Mouse (Mus musculus) lung, embryonic 15.5 days (tissue): ENCODE measurements around the gene Hspb9. TPM values are rescaled to one million over a fixed set of nuclear protein-coding genes. Genes with fewer than 3 reads are reported as not detected.

Source experiments
- ATAC-seq: fragments of 200-750 bp; cut with Nextera tagmentation; 2 replicates; pipeline ENCODE4 v1.8.0; 2017; ENCODE audit warnings: moderate number of reproducible peaks, borderline replicate concordance; ENCODE audit not compliant: low FRiP score, low TSS enrichment; ENCODE audit errors: extremely low read depth
- H3K27ac ChIP-seq: fragments of 300-500 bp; sonication (generic); 2 replicates; pipeline ENCODE4 v1.5.1; 2015; ENCODE audit warnings: moderate library complexity, mild to moderate bottlenecking, inconsistent platforms
- H3K27me3 ChIP-seq: fragments of 300-500 bp; sonication (generic); 2 replicates; pipeline ENCODE4 v1.6.1; 2015; ENCODE audit warnings: inconsistent platforms
- H3K36me3 ChIP-seq: fragments of 300-500 bp; sonication (generic); 2 replicates; pipeline ENCODE4 v1.6.1; 2015; ENCODE audit warnings: inconsistent platforms
- H3K4me1 ChIP-seq: fragments of 300-500 bp; sonication (generic); 2 replicates; pipeline ENCODE4 v1.6.1; 2015; ENCODE audit warnings: inconsistent platforms
- H3K4me2 ChIP-seq: fragments of 300-500 bp; sonication (generic); 2 replicates; pipeline ENCODE4 v1.6.1; 2015; ENCODE audit warnings: inconsistent platforms, mild to moderate bottlenecking, moderate library complexity
- H3K4me3 ChIP-seq: fragments of 300-500 bp; sonication (generic); 2 replicates; pipeline ENCODE4 v1.5.1; 2015; ENCODE audit warnings: mild to moderate bottlenecking, inconsistent platforms
- H3K9ac ChIP-seq: fragments of 300-500 bp; sonication (generic); 2 replicates; pipeline ENCODE4 v1.6.1; 2015; ENCODE audit warnings: inconsistent platforms
- H3K9me3 ChIP-seq: fragments of 300-500 bp; sonication (generic); 2 replicates; pipeline ENCODE4 v1.6.1; 2016; ENCODE audit warnings: inconsistent platforms
- WGBS: fragments of 180-500 bp; shearing (Covaris S2); methylation state at CpG from one replicate; pipeline ENCODE4 v1.1.7; 2015; 5-methylcytosine and 5-hydroxymethylcytosine counted together
- polyA plus RNA-seq: library from polyadenylated mRNA; unstranded; fragments of >200 nt; fragmentation: Nextera tagmentation; extraction: Ambion mirVana; gene quantifications from 2 replicates; pipeline ENCODE4 v1.2.1, GENCODE M21; 2015

Hspb9 gene
- polyA plus RNA-seq, 1 experiment from 2014 or later = 0.32 TPM

DNA sequence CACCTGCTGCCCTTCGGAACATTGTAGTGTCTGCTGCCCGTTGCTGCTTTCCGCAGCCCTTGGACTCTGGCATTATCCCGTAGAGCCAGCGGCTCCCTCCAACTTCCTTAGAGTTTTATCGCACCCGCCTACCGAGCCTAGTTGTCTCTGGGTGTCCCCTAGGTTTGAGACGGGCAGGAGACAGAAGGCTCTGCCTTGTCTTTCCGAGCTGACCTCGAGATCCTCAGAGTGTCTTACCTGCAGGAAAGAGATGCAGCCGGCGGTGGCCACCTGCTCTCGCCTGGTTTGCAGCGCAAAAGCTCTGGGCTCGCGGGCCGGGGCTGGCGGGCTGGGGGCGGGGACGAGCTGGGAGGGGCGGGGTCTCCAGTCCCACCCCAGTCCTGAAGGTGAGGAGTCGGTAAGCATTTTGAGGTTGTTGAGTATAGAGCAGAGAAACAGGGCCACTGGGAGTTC is 21.5 kb upstream of the Hspb9 start, which contains the start of gene Zfp385c:
Gene Zfp385c (minus strand): TSS at position 292 of the 453 bp plus-strand sequence.
- Histone ChIP-seq H3K36me3 (no peaks in the 10 kb centered on the region), H3K4me1 (peaks cover 6% of the 10 kb centered on the region; the same call in 1 of the 2 replicates), H3K27ac (no peak within 1 kb of the TSS), H3K27me3 (peaks cover 19% of the 10 kb centered on the region; the same call in 1 of the 2 replicates), H3K9me3 (no peaks in the 10 kb centered on the region), H3K9ac (no peak within 1 kb of the TSS), H3K4me2 (peak within 1 kb of the TSS; percentile 56), H3K4me3 (peak within 1 kb of the TSS; percentile 22)
- WGBS = 1% methylated on average over 23 of the region's 23 CpGs
- ATAC-seq = no peak

DNA sequence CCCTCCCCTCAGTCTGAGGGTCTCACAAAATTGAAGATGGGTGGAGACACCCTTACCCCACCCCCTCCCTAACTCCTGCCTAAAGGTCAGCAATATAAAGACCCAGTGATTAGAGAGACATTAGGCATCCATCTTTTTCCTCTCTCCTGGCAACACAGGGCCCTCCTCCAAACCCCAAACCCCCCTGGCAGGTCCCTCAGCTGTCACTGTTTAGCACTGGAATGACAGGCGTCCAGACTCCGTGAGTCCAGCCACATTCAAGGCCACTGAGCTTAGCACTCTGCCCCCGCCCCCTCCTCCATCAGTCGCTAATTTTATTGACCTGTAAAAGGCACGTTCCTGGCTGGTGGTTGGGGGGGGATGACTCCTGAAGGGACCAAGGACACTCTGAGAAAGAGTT is 20.5 kb upstream of the Hspb9 start:
- H3K27me3 ChIP-seq = peaks cover 19% of the 10 kb centered on the region; the same call in 1 of the 2 replicates
- H3K4me2 ChIP-seq = no peak overlapping the region
- ATAC-seq = no peak
- no peak overlapping the region for H3K9ac ChIP-seq
- no peaks in the 10 kb centered on the region for H3K9me3 ChIP-seq
- no peaks in the 10 kb centered on the region for H3K36me3 ChIP-seq
- 25% methylated on average over 5 of the region's 5 CpGs for WGBS
- no peak overlapping the region for H3K27ac ChIP-seq
- no peak overlapping the region for H3K4me3 ChIP-seq
- H3K4me1 ChIP-seq = peaks cover 6% of the 10 kb centered on the region; the same call in 1 of the 2 replicates

DNA sequence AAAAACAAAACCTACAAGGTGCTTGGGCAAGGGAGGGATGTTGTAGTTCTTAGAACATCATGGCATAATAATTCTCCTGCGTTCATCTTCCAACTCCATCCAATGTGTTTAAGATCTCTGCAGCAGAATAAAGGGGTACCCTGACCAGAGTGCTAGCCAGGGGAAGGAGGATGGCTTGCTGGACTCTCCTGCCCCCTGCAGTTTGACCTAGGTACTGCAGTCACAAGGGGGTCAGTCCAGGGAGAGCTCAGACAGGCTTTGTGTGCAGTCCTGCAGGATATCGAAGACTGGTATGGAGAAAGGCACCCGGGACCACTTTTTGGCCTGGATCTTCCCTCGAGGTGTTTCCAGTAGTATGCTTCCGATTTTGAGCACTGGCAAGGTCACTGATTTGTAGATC is 18.7 kb upstream of the Hspb9 start:
- Histone ChIP-seq H3K36me3 (no peaks in the 10 kb centered on the region), H3K4me1 (peaks cover 6% of the 10 kb centered on the region; the same call in 1 of the 2 replicates), H3K4me2 (no peak overlapping the region), H3K27ac (no peak overlapping the region), H3K4me3 (no peak overlapping the region), H3K9ac (no peak overlapping the region), H3K27me3 (peaks cover 19% of the 10 kb centered on the region; the same call in 1 of the 2 replicates), H3K9me3 (no peaks in the 10 kb centered on the region)
- no peak for ATAC-seq
- 36% methylated on average over 5 of the region's 5 CpGs for WGBS

DNA sequence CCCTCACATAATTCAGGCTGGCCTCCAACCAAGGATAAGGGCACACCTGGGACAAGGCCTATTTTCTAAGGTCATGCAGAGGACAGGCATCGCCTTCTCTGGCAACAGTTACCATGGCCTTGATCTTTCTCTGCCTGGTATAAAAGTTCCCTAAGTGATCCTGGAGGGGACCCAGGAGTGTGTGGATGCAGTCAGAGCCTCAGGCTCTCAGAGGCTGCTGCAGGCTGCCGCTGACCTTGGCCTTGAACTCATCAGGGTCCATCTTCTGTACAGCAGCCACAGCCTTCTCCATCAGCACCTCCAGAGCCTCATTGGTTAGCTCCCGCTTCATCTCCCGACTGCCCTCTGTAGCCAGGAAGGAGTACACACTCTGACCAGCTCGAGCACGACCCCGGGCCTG is 15.7 kb upstream of the Hspb9 start:
- Histone ChIP-seq H3K9me3 (no peaks in the 10 kb centered on the region), H3K4me2 (no peak overlapping the region), H3K4me1 (peaks cover 15% of the 10 kb centered on the region), H3K36me3 (no peaks in the 10 kb centered on the region), H3K9ac (no peak overlapping the region), H3K27me3 (no peaks in the 10 kb centered on the region; the same call in 1 of the 2 replicates), H3K27ac (no peak overlapping the region), H3K4me3 (no peak overlapping the region)
- 74% methylated on average over 7 of the region's 7 CpGs for WGBS
- no peak for ATAC-seq

DNA sequence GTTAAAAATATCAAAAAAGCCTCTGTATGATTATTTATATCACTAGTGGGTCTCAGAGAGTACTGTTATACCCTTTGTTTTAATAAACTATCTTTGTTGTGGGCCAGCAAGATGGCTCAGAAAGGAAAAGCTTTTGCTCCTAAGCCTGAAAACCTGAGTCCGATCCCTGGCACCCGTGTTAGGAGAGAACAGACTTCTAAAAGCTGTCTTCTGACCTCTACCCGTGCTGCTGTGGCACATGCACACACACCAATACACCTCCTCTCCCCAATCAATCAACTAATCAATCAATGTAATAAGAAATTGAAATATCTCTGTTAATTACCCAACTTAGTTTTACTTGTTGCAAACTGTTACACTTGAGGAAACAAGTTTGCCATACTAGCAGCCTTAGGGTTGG is 12.9 kb upstream of the Hspb9 start:
- 74% methylated on average over 3 of the region's 3 CpGs for WGBS
- peaks cover 17% of the 10 kb centered on the region for H3K4me1 ChIP-seq
- no peak for ATAC-seq
- no peak overlapping the region for H3K4me3 ChIP-seq
- H3K4me2 ChIP-seq = no peak overlapping the region
- no peak overlapping the region for H3K27ac ChIP-seq
- H3K9ac ChIP-seq = no peak overlapping the region
- H3K27me3 ChIP-seq = no peaks in the 10 kb centered on the region
- H3K36me3 ChIP-seq = peaks cover 10% of the 10 kb centered on the region
- no peaks in the 10 kb centered on the region for H3K9me3 ChIP-seq

DNA sequence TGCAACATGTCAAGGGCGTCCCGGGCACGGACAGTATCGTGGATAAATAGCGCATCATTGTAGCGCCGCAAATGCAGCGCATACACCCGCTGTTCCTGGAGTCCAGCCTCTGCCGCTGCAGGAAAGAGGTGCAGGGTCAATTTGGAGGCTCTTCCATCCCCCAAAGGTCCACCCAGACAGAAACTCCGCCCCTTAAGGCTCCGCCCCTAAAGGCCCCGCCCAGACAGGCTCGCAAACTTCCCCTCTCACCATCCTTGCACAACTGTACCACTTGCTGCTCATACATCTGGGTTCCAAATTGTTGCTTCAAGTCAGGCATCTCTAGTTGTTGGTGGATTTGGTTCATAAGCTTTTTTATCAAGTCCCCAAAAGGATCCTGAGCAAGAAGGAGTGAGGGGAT is 12.3 kb upstream of the Hspb9 start:
- peak; percentile 43; the same call in 1 of the 2 replicates for ATAC-seq
- no peaks in the 10 kb centered on the region for H3K27me3 ChIP-seq
- H3K4me3 ChIP-seq = peak overlapping the region; percentile 24

DNA sequence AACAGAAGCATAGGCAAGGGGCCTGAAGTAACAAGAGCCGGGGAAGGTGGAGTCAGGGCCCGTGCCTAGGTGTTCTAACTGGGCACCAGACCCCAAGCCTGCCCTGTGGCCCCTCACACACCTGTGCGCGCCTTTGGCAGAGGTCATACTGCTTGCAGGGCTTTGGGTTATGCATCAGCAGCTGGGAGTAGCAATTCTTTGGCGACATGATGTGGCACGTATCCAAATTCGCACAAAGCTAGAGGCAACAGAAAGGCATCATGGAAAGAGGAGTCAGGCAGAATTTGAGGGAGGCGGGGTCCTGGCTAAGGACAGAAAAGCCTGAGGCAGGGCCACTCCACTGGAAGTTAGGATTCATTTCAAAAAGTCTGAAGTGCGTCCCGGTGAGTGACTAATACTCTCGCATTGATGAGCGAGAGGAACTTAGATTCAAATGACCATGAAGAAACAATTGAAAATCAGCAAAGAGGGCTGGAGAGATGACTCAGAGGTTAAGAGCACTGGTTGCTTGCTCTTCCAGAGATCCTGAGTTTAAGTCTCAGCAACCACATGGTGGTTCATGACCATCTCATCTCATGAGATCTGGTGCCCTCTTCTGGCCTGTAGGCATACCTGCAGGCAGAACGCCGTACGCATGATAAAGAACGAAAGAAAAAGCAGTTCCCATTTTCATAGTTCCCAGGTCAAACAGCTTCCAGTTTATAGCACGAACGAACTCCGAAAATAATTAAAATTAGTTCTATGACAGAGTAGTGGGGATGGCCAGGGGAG is 11.4 kb upstream of the Hspb9 start:
- peaks cover 26% of the 10 kb centered on the region for H3K36me3 ChIP-seq
- ATAC-seq = 0 out of 2 replicates have a peak, but pooled peaks have one; percentile 32
- H3K4me1 ChIP-seq = peaks cover 17% of the 10 kb centered on the region
- no peak overlapping the region for H3K4me3 ChIP-seq
- H3K27ac ChIP-seq = no peak overlapping the region
- H3K27me3 ChIP-seq = no peaks in the 10 kb centered on the region
- H3K9ac ChIP-seq = no peak overlapping the region
- no peaks in the 10 kb centered on the region for H3K9me3 ChIP-seq
- peak overlapping the region; percentile 40 for H3K4me2 ChIP-seq
- 37% methylated on average over 19 of the region's 19 CpGs for WGBS

More for the DNA sequence above, 12.3 kb upstream of the Hspb9 start:
- no peaks in the 10 kb centered on the region for H3K9me3 ChIP-seq
- peaks cover 16% of the 10 kb centered on the region for H3K36me3 ChIP-seq
- 6% methylated on average over 14 of the region's 14 CpGs for WGBS
- peak overlapping the region; percentile 50 for H3K4me2 ChIP-seq
- peaks cover 17% of the 10 kb centered on the region for H3K4me1 ChIP-seq
- H3K9ac ChIP-seq = no peak overlapping the region
- H3K27ac ChIP-seq = no peak overlapping the region

DNA sequence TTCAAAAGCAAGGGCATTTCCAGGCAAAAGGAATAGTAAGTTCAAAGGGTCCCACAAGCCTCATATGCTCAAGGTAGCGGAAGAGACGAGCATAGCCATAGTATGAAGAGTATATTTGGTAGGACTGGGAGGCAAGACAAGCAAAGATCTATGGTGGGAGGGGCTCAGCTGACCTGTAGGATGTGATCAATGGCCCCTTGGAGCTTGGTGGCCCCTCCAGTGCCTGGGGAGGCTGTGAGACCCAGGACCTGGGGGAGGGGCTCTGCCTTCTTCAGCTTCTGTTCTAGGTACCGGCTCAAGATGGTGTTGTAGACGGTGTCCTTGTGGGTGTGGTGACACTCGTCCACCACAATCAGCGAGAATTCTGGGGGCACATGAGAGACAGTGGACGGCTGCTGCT is 10.7 kb upstream of the Hspb9 start:
- no peak overlapping the region for H3K27ac ChIP-seq
- H3K4me2 ChIP-seq = peak overlapping the region; percentile 40
- H3K4me1 ChIP-seq = peaks cover 17% of the 10 kb centered on the region
- no peak overlapping the region for H3K4me3 ChIP-seq
- ATAC-seq = no peak
- H3K9ac ChIP-seq = no peak overlapping the region
- 44% methylated on average over 7 of the region's 7 CpGs for WGBS
- peaks cover 31% of the 10 kb centered on the region for H3K36me3 ChIP-seq
- H3K9me3 ChIP-seq = no peaks in the 10 kb centered on the region
- no peaks in the 10 kb centered on the region for H3K27me3 ChIP-seq

DNA sequence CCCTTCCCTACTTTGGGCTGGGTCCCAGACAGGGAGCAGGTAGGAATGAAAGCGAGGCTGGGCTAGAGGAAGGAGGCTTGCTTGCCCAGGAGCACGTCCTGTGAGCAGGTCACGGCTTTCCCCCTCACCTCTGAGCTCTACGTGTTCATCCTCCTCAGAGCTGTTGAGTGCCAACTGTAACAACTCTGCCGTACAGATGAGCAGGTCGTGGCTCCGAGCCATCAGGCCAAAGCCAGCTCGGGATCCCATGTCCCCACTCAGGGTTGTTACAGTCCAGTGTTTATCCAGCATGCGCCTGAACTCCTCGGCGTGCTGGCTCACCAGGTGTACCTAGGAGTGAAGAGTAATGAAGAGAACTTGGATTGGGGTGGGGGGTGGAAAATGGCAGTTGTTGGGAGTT is 10.3 kb upstream of the Hspb9 start:
- H3K27me3 ChIP-seq = no peaks in the 10 kb centered on the region
- H3K9ac ChIP-seq = no peak overlapping the region
- no peak overlapping the region for H3K27ac ChIP-seq
- no peaks in the 10 kb centered on the region for H3K9me3 ChIP-seq
- peaks cover 36% of the 10 kb centered on the region for H3K36me3 ChIP-seq
- no peak overlapping the region for H3K4me3 ChIP-seq
- no peak for ATAC-seq
- H3K4me2 ChIP-seq = no peak overlapping the region
- 55% methylated on average over 11 of the region's 11 CpGs for WGBS
- H3K4me1 ChIP-seq = peaks cover 17% of the 10 kb centered on the region

DNA sequence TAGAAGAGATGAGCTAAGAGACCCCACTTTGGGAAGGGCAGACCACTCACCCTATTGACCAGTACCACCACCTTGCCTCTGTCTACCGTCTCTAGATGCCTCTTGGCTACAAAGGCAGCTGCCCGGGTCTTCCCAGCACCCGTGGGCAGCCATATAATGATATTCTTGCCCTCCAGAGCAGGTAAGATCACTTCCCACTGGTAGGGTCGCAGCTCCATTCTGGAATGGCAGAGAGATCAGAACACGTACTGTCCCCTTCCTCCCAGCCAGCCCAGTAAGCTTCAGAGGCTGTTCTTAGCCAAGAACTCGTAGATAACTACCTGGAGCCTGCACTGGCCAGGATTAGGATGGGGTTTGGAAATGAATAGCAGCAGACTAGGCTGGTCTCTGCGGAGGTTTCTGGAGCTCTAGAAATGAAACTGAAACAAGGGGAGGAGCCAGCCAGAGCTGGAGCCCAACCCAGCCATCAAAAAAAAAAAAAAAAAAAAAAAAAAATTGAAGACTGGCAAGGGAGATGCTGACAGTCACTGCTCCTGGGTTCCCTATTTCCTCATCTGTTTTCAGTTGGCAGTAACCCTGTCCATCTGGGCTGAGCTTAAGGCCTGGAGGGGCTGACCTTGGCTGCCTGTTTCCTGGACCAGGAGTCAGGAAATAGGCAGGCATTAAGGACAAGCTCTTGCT is 9.7 kb upstream of the Hspb9 start, which contains the start of gene Dhx58:
Gene Dhx58 (minus strand): TSS at position 421 of the 681 bp plus-strand sequence.
- 59% methylated on average over 7 of the region's 7 CpGs for WGBS
- H3K36me3 ChIP-seq = peaks cover 42% of the 10 kb centered on the region
- no peak within 1 kb of the TSS for H3K9ac ChIP-seq
- H3K4me1 ChIP-seq = peaks cover 17% of the 10 kb centered on the region
- no peak within 1 kb of the TSS for H3K27ac ChIP-seq
- no peak for ATAC-seq
- H3K4me2 ChIP-seq = 0 out of 2 replicates have a peak within 1 kb of the TSS, but pooled peaks have one; percentile 40
- H3K9me3 ChIP-seq = no peaks in the 10 kb centered on the region
- H3K27me3 ChIP-seq = no peaks in the 10 kb centered on the region
- no peak within 1 kb of the TSS for H3K4me3 ChIP-seq

DNA sequence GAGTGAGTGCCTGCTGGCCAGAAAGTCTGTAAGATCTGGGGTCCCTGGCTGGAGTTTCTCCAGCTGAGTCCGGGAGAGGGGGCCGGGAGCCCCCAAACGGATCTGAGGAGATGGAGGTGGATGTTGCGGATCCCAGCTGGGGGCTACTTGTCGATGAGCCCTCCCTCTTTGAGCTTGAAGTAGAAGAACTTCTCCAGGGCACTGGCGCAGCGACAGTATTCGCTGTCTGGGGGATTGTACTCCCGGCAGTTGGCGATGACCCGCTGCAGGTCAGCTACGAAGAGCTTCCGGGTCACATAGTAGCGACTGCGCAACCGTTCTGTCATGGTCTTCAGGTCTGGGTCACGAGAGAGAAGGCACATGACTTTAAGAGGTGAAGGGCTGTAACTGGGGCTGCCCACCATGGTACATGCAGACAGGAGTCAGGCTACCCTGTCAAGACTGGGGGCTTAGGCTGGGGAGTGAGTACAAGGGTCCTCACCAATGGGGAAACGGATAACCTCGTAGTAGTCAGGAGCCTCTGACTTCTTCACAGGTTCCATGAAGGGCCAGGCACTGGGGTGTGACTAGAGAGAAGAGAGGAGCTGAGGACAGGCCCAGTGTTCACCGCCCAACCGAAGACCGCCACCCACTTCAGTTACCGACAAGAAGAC is 8.4 kb upstream of the Hspb9 start:
- Histone ChIP-seq H3K27me3 (no peaks in the 10 kb centered on the region), H3K4me3 (no peak overlapping the region), H3K9ac (no peak overlapping the region), H3K4me1 (peaks cover 17% of the 10 kb centered on the region), H3K4me2 (no peak overlapping the region), H3K9me3 (no peaks in the 10 kb centered on the region), H3K36me3 (peaks cover 54% of the 10 kb centered on the region), H3K27ac (no peak overlapping the region)
- WGBS = 89% methylated on average over 23 of the region's 23 CpGs
- ATAC-seq = no peak
